Mouse (Mus musculus) midbrain, embryonic 10.5 days (tissue): ENCODE data around the gene C530008M17Rik. TPM values are rescaled to one million over a fixed set of nuclear protein-coding genes. Genes with fewer than 3 reads are reported as not detected.
A peak's percentile ranks its signal among the peaks of the same experiment; 100 is the strongest.

Experiments used
- DNase-seq: peaks from one replicate; pipeline ENCODE4 v3.0.0-alpha.2; 2017; ENCODE audit warnings: low spot score
- H3K27ac ChIP-seq: fragments of 300-500 bp; sonication (generic); replicated peaks from 2 replicates; pipeline ENCODE4 v1.5.1; 2016; ENCODE audit warnings: mild to moderate bottlenecking
- H3K27me3 ChIP-seq: fragments of 300-500 bp; sonication (generic); 2 replicates; pipeline ENCODE4 v1.6.1; 2016; ENCODE audit warnings: low read depth, mild to moderate bottlenecking; ENCODE audit not compliant: poor library complexity, severe bottlenecking
- H3K36me3 ChIP-seq: fragments of 300-500 bp; sonication (generic); 2 replicates; pipeline ENCODE4 v1.6.1; 2016; ENCODE audit warnings: mild to moderate bottlenecking, moderate library complexity
- H3K4me1 ChIP-seq: fragments of 300-500 bp; sonication (generic); 2 replicates; pipeline ENCODE4 v1.6.1; 2016
- H3K4me3 ChIP-seq: fragments of 300-500 bp; sonication (generic); 2 replicates; pipeline ENCODE4 v1.5.1; 2016; ENCODE audit warnings: mild to moderate bottlenecking, moderate library complexity
- H3K9me3 ChIP-seq: fragments of 300-500 bp; sonication (generic); replicated peaks from 2 replicates; pipeline ENCODE4 v1.6.1; 2016; ENCODE audit warnings: mild to moderate bottlenecking
- WGBS: fragments of 180-500 bp; shearing (Covaris S2); methylation state at CpG from one replicate; pipeline ENCODE4 v1.1.7; 2016; 5-methylcytosine and 5-hydroxymethylcytosine counted together
- polyA plus RNA-seq: library from polyadenylated mRNA; unstranded; fragments of >200 nt; fragmentation: Nextera tagmentation; extraction: Ambion mirVana; gene quantifications from 2 replicates; pipeline ENCODE4 v1.2.1, GENCODE M21; 2016

Gene C530008M17Rik
- polyA plus RNA-seq, 1 experiment from 2014 or later, result 31.5 TPM

DNA sequence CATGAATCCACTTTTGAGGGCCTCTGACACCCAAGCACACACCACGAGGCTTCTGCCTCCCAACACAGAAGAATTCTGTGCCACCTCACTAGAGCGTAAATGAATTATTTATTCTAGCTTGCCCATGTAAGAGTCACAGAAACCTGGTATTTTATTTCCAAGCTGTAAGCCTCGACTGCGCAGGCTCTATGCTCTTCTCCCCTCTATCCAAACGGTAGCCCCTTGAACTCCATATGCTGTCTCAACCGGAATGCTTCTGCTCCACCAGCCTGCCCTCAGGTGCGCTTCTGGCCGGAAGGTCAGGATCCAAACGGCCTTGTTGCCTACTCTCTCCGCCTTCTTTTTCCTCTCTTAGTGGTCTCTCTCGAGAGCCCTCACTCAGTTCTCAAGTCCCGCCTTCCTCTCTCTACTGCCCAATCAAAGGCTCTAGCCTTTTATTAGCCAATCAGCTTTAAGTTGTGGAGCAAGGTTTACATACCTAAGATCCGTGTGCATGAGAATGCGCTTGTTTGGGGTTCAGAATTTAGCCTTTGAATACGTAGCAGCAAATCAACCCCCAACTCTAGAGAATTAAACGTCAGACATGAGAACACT, 212.5 kb downstream of the C530008M17Rik start:
- Histone ChIP-seq H3K4me1 (peaks cover 12% of the 10 kb centered on the region), H3K36me3 (peaks cover 88% of the 10 kb centered on the region), H3K27me3 (no peaks in the 10 kb centered on the region), H3K9me3 (no peaks in the 10 kb centered on the region), H3K4me3 (peak overlapping the region; percentile 42), H3K27ac (no peak overlapping the region)
- 26% methylated on average over 16 of the region's 16 CpGs for WGBS
- DNase-seq, result peak; percentile 42

DNA sequence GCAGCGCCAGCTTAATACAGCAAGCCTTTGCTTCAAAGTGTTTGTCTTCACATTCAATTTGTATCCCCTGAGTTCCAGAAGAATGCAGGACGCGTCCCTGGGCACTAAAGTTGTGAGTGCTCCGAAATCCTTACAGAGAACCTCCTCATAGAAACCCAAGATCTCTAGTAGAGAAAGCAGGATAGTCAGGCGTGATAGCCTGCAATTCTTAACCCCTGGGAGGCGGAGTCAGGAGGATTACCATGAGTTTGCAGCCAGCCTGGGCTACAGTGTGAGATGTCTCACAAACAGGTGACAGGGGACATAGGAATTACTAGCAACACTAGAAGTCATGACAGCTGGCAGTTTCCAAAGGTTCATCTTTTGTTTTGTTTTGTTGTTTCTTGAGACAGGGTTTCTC, 213.2 kb downstream of the C530008M17Rik start:
- Histone ChIP-seq H3K4me1 (peaks cover 12% of the 10 kb centered on the region), H3K4me3 (peak overlapping the region; percentile 42), H3K36me3 (peaks cover 94% of the 10 kb centered on the region), H3K9me3 (no peaks in the 10 kb centered on the region), H3K27me3 (no peaks in the 10 kb centered on the region), H3K27ac (no peak overlapping the region)
- WGBS, result 41% methylated on average over 6 of the region's 6 CpGs
- no peak for DNase-seq

DNA sequence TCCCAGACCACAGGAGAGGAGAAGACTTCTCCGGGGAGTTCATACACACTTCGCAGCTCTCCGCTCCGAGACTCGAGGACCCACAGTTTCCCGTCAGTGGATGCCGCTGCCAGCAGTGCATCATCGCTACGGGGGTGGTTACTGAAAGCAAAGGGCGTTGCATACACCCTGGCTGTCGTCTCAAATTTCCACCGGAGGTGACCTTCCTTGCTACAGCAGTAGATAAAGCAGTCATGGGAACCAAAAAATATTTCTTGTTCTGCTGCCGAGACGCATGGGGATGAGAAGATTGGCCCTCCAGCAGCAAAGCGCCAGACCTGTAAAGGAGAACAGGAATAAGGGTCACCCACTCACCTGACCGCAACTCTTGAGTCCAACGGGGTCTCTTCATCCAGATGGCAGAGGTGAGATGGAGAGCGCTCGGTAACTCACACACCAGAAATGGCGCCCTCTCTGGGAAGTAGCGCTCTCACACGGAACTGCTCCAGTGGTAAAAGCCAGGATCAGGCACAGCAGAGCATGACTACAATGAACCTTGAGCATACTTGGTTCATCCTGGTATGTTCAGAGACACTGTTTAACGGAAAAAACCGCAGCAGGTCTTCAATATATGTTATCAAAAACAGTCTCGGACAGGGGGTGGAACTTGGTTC, 219.9 kb downstream of the C530008M17Rik start:
- no peak overlapping the region for H3K4me3 ChIP-seq
- H3K36me3 ChIP-seq, result peaks cover 72% of the 10 kb centered on the region
- H3K4me1 ChIP-seq, result no peaks in the 10 kb centered on the region
- no peak for DNase-seq
- WGBS, result 90% methylated on average over 25 of the region's 25 CpGs
- no peaks in the 10 kb centered on the region for H3K27me3 ChIP-seq
- H3K27ac ChIP-seq, result no peak overlapping the region
- no peaks in the 10 kb centered on the region for H3K9me3 ChIP-seq

DNA sequence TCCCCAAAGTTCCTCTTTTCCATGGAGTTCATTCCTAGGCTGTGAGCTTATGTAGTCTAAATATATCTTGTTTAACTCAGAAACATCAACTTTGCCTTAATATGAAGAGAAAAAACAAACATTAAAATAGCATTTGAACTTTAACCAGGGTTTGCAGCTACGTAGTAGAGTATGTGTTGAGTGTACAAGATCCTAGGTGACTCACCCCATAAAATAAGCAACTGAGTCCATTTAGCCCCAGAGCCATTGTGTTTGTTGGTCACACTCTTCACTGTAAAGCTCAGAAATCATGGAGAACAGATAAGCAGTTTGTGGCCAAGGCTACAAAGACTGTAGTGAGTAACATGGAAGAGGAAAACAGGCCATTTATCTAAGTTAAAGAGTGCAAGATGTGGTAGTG, 227.8 kb downstream of the C530008M17Rik start:
- no peak for DNase-seq

DNA sequence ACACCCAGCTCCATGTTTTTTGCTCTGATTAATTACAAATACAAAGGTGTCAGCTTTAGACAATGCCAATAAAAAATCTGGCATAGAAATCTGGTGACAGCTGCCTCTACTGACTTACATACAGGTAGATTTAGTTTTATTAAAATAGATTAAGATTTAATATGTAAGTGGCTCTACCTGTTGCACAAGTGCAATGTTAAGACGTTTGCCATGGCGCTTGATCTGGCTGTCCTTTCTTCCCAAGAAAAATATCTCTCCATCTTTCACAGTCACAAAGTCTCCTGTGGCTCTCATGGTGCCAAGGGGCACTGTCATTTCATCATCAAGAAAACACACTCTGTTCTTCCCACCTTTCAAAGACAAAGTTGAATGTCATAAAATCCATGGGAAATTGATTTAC, 230.7 kb downstream of the C530008M17Rik start:
- H3K27ac ChIP-seq, result no peak overlapping the region
- H3K9me3 ChIP-seq, result no peaks in the 10 kb centered on the region
- no peak for DNase-seq
- WGBS, result 95% methylated on average over 2 of the region's 2 CpGs
- H3K27me3 ChIP-seq, result no peaks in the 10 kb centered on the region
- H3K4me3 ChIP-seq, result no peak overlapping the region
- H3K36me3 ChIP-seq, result peaks cover 85% of the 10 kb centered on the region
- H3K4me1 ChIP-seq, result no peaks in the 10 kb centered on the region

More for the DNA sequence above, 227.8 kb downstream of the C530008M17Rik start:
- no peak overlapping the region for H3K27ac ChIP-seq
- H3K27me3 ChIP-seq, result no peaks in the 10 kb centered on the region
- no peaks in the 10 kb centered on the region for H3K9me3 ChIP-seq
- H3K36me3 ChIP-seq, result peaks cover 74% of the 10 kb centered on the region
- H3K4me3 ChIP-seq, result no peak overlapping the region
- WGBS, result 96% methylated on average over 1 of the region's 1 CpGs
- no peaks in the 10 kb centered on the region for H3K4me1 ChIP-seq

DNA sequence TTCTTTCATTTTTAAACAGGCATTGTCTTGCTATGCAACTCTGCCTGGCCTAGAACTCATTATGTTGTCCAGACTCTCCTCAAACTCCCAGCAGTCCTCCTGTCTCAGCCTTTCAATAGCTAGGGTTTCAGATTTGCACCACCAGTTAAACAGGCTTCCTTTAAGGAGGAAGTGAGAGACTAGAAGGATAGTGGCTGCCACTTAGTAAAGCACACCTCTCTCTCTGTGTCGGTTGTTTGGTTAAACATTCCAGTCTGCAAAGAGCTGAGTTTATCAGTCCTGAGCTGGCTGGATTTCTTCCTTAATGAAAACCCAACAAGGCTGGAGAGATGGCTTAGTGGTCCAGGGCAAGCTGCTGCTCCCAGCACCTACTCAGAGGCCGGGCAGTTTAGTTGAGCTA, 236.3 kb downstream of the C530008M17Rik start:
- H3K27ac ChIP-seq, result no peak overlapping the region
- H3K9me3 ChIP-seq, result no peaks in the 10 kb centered on the region
- no peak for DNase-seq
- no peak overlapping the region for H3K4me3 ChIP-seq
- WGBS, result 81% methylated on average over 2 of the region's 2 CpGs
- H3K27me3 ChIP-seq, result no peaks in the 10 kb centered on the region
- peaks cover 84% of the 10 kb centered on the region for H3K36me3 ChIP-seq
- no peaks in the 10 kb centered on the region for H3K4me1 ChIP-seq

DNA sequence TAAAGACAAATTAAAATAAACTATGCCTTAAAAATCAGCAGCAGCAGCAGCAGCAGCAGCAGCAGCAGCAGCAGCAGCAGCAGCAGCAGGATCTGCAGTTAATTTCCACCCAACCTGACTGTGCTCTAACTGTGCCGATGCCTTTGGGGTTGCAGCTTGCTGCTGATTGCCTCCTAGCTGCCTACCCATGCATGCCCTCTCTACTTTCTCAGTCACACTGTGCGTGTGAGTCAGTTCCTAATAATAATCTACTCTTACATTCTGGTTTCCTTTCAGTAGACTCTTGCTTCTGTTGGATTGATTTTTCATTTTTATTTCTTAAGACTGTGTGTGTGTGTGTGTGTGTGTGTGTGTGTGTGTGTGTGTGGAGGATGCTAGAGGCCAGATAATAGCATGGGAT, 236.8 kb downstream of the C530008M17Rik start:
- Histone ChIP-seq H3K4me3 (no peak overlapping the region), H3K9me3 (no peaks in the 10 kb centered on the region), H3K4me1 (no peaks in the 10 kb centered on the region), H3K36me3 (peaks cover 86% of the 10 kb centered on the region), H3K27me3 (no peaks in the 10 kb centered on the region), H3K27ac (no peak overlapping the region)
- no peak for DNase-seq
- WGBS, result 93% methylated on average over 2 of the region's 2 CpGs

DNA sequence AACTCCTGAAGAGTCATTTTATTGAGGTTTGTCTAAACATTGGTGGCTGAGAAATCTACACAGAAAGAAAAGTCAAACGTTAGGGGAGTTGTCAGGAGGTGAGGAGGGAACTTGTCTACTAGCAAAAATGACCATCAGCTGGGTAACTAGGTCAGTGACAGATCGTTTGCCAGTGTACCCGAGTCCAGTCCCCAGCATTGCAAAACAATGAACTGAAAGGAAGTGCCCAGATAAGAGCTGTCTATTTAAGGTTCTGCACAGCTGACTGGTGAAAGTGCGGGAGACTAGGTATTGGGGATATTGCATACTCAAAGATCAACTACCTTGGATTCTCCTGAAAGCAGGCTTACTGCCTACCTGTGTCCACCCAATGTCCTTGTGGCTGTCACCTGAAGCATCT, 245.8 kb downstream of the C530008M17Rik start:
- Histone ChIP-seq H3K36me3 (peaks cover 22% of the 10 kb centered on the region), H3K27ac (no peak overlapping the region), H3K9me3 (no peaks in the 10 kb centered on the region), H3K4me1 (peaks cover 11% of the 10 kb centered on the region), H3K4me3 (no peak overlapping the region), H3K27me3 (no peaks in the 10 kb centered on the region)
- DNase-seq, result no peak
- WGBS, result 91% methylated on average over 4 of the region's 4 CpGs

DNA sequence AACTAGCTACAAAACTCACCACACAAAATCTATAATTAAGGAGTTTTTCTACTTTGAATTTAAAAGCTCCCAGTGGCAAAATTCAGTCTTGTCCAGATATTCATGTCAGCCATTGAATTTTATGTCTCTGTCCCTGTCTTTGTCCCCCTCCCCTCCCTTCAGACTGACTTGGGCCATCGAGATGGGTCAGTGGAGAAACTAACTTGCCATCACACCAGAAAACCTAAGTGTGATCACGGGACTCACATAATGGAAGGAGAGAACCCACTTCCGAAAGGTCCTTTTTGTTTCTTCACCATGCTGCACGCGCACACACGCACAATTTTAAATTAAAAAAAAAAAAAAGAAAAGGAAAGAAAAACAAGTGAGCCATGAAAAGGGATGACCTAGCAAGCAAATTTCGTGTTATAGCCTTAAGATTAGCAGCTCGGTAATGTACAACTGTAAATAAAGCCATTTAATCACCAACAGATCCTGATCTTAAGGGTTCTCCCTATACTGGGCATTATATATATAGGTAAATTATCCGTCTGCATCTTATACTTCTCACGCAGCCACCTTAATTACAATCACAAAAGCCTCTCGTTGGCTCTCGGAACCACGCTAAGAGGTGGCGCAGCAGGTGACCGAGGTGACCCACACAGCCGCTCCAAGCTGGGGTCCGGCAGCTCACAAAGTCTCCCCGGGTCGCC, 248.5 kb downstream of the C530008M17Rik start:
- no peaks in the 10 kb centered on the region for H3K9me3 ChIP-seq
- peak; percentile 16 for DNase-seq
- WGBS, result 4% methylated on average over 19 of the region's 19 CpGs
- peak overlapping the region; percentile 67 for H3K4me3 ChIP-seq
- peak overlapping the region; percentile 87 for H3K27ac ChIP-seq
- H3K4me1 ChIP-seq, result peaks cover 11% of the 10 kb centered on the region
- peaks cover 12% of the 10 kb centered on the region for H3K36me3 ChIP-seq
- H3K27me3 ChIP-seq, result no peaks in the 10 kb centered on the region

DNA sequence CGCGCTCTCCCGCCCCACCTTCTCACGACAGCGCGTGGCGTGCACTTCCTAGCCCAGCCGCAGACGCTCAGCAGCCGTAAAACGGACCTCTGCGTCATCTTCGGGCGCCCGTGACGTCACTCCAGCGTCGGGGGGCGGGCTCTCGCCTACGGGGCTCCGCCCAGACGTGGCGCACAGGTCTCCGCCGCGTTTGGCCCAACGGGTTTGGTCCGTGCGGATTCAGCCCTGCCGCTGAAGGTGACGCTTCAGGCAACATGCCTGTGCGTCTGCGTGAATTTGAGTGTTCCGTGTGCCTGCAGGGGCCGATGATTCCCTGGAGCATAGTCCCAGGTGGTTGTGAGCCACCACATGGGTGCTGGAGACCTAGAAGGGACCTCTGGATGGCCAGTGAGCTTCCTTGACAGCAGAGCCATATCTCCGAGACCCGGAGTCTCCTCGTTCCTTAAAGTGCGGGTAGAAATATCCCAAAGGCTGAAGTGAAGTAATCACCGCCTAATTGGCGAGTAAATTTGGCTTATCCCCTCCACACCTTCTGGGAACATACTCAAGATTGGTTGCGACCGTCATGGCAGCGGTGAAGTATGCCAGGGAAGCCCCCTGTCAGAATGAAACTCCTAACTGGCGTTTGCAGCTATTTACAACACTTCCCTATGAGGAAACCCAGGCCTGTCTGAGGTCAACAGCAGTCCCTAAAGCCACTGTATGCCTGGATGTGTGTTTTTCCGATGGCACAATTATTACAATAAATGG, 249.3 kb downstream of the C530008M17Rik start, which contains the start of gene Aasdh:
Aasdh (minus strand) TSS at position 110 of the 750 bp plus-strand sequence.
- no peaks in the 10 kb centered on the region for H3K27me3 ChIP-seq
- H3K4me1 ChIP-seq, result peaks cover 11% of the 10 kb centered on the region
- WGBS, result under 1% methylated on average over 47 of the region's 47 CpGs
- peaks cover 12% of the 10 kb centered on the region for H3K36me3 ChIP-seq
- peak; percentile 99 for DNase-seq
- H3K4me3 ChIP-seq, result peak within 1 kb of the TSS; percentile 67
- no peaks in the 10 kb centered on the region for H3K9me3 ChIP-seq
- peak within 1 kb of the TSS; percentile 87 for H3K27ac ChIP-seq

DNA sequence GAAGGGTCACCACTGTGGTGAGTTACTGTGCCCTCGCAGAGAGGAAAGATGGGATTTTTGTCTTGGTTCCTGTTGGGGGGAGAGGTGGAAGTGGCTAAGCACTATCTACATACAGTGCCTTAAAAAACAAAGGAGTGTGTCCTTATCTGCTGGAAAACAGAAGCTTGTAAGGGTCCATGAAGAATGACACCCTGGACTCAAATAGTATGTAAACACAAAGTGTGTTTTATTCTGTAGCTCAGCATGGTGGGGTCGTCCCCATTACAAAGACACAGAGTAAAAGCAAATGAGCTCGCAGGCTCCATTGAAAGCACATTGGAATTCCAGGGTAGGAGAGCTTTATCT, 249.8 kb downstream of the C530008M17Rik start:
- H3K27me3 ChIP-seq, result no peaks in the 10 kb centered on the region
- peak overlapping the region; percentile 87 for H3K27ac ChIP-seq
- no peak for DNase-seq
- WGBS, result 44% methylated on average over 3 of the region's 3 CpGs
- no peaks in the 10 kb centered on the region for H3K9me3 ChIP-seq
- H3K36me3 ChIP-seq, result peaks cover 6% of the 10 kb centered on the region
- H3K4me3 ChIP-seq, result peak overlapping the region; percentile 67
- H3K4me1 ChIP-seq, result peaks cover 11% of the 10 kb centered on the region

DNA sequence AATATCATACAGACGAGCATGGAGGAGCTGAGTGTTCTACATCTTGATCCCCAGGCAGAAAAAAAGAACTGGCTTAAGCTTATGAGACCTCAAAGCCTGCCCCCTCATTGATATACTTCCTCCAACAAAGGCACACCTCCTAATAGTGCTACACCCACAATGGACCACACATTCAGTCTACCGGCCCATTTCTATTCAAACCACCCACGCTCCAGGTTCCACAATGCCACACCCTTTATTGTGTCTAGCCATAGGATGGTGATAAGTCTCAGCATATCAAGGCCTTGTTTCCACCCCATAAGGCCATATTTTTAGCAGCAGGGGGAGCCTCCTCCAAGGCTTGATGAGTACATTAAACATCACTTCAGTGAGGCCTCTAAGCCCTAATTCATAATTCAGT, 254.5 kb downstream of the C530008M17Rik start:
- DNase-seq, result no peak
- H3K36me3 ChIP-seq, result peaks cover 32% of the 10 kb centered on the region
- no peaks in the 10 kb centered on the region for H3K27me3 ChIP-seq
- no peak overlapping the region for H3K4me3 ChIP-seq
- H3K27ac ChIP-seq, result no peak overlapping the region
- no peaks in the 10 kb centered on the region for H3K9me3 ChIP-seq
- peaks cover 7% of the 10 kb centered on the region for H3K4me1 ChIP-seq
- 85% methylated on average over 3 of the region's 3 CpGs for WGBS
